Mouse (Mus musculus) bone marrow macrophage, adult 2 months (primary cell): ENCODE measurements around the gene Ptrhd1.

Source experiments
- CTCF ChIP-seq: IDR thresholded peaks from 2 replicates; pipeline ENCODE4 v1.5.1; 2012; ENCODE audit warnings: low read depth, mild to moderate bottlenecking, low read length, moderate library complexity
- POLR2A ChIP-seq: IDR thresholded peaks from 2 replicates; pipeline ENCODE4 v1.6.1; 2012; ENCODE audit warnings: mild to moderate bottlenecking, low read depth, low read length, borderline replicate concordance

DNA sequence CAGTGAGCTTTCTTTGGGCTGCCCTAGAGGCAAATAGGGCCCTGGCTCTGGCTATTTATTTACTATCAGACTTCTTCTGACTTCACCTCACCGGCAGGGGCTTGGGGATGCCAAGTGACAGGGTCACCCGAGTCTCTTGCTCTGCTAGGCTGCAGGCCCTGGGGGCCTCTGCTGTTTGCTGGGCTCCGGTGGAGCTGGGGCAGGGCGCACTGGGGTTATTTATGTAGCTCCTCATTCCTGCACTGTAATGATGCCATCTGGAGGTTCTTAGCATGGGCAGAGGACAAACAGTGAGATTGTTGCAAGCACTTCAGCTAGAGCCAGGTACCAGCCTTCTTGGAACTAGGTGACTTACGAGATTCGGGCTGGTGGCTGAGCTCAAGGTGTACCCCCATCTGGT, 41.3 kb upstream of the Ptrhd1 start:
- no peak for TF ChIP-seq CTCF
- TF ChIP-seq POLR2A = no peak
